Mouse (Mus musculus): ENCODE measurements around the gene Stk11. TPM values are rescaled to one million over a fixed set of nuclear protein-coding genes. Genes with fewer than 3 reads are reported as not detected.

Stk11 gene
- polyA plus RNA-seq, 1 experiment, result 124 TPM

- peak overlapping the region; percentile 54 for H3K4me3 ChIP-seq (ENCODE audit: low read depth, low read length)
- WGBS, result 18% methylated on average over 12 of the region's 12 CpGs
- peak overlapping the region; percentile 94 for H3K27ac ChIP-seq (ENCODE audit: insufficient read depth, low read depth, low read length)
- H3K27me3 ChIP-seq (ENCODE audit: control insufficient read depth, insufficient read depth, low read length), result no peaks in the 10 kb centered on the region
- TF ChIP-seq CTCF (IDR thresholded peaks at IDR 0.05; ENCODE audit: extremely low read depth, insufficient read length, insufficient replicate concordance, low read depth, low read length), result no peak
- no peak; the same call in 1 of the 2 replicates for TF ChIP-seq POLR2A (IDR thresholded peaks at IDR 0.05; ENCODE audit: low read depth, low read length)
- peaks cover 61% of the 10 kb centered on the region for H3K4me1 ChIP-seq (ENCODE audit: control insufficient read depth, insufficient read depth, insufficient read length, low read length)
- peaks cover 36% of the 10 kb centered on the region for H3K36me3 ChIP-seq (ENCODE audit: control insufficient read depth, insufficient read depth, low read length)
Measured at GRCm38 (mm10) chr10:80159021-80159560, 43.5 kb downstream of the Stk11 start.

GRCm38 (mm10) chr10:80159561-80160454 lies 44.2 kb downstream of the Stk11 start:
- peak overlapping the region; percentile 58 for H3K4me3 ChIP-seq (ENCODE audit: low read depth, low read length)
- TF ChIP-seq CTCF (IDR thresholded peaks at IDR 0.05; ENCODE audit: extremely low read depth, insufficient read length, insufficient replicate concordance, low read depth, low read length) (no peak), POLR2A (IDR thresholded peaks at IDR 0.05; ENCODE audit: low read depth, low read length) (no peak)
- H3K4me1 ChIP-seq (ENCODE audit: control insufficient read depth, insufficient read depth, insufficient read length, low read length), result peaks cover 62% of the 10 kb centered on the region
- under 1% methylated on average over 55 of the region's 55 CpGs for WGBS
- H3K36me3 ChIP-seq (ENCODE audit: control insufficient read depth, insufficient read depth, low read length), result peaks cover 29% of the 10 kb centered on the region
- peak overlapping the region; percentile 95 for H3K27ac ChIP-seq (ENCODE audit: insufficient read depth, low read depth, low read length)
- H3K27me3 ChIP-seq (ENCODE audit: control insufficient read depth, insufficient read depth, low read length), result no peaks in the 10 kb centered on the region

GRCm38 (mm10) chr10:80160455-80161371 lies 45.1 kb downstream of the Stk11 start:
- Histone ChIP-seq H3K27ac (ENCODE audit: insufficient read depth, low read depth, low read length) (peak overlapping the region; percentile 95), H3K4me3 (ENCODE audit: low read depth, low read length) (peak overlapping the region; percentile 58), H3K27me3 (ENCODE audit: control insufficient read depth, insufficient read depth, low read length) (no peaks in the 10 kb centered on the region), H3K36me3 (ENCODE audit: control insufficient read depth, insufficient read depth, low read length) (peaks cover 20% of the 10 kb centered on the region), H3K4me1 (ENCODE audit: control insufficient read depth, insufficient read depth, insufficient read length, low read length) (peaks cover 63% of the 10 kb centered on the region)
- WGBS, result 2% methylated on average over 33 of the region's 33 CpGs
- TF ChIP-seq CTCF (IDR thresholded peaks at IDR 0.05; ENCODE audit: extremely low read depth, insufficient read length, insufficient replicate concordance, low read depth, low read length) (no peak), POLR2A (IDR thresholded peaks at IDR 0.05; ENCODE audit: low read depth, low read length) (peak; percentile 41; the same call in 1 of the 2 replicates)

GRCm38 (mm10) chr10:80161522-80162242 lies 46.1 kb downstream of the Stk11 start:
- peak overlapping the region; percentile 81 for H3K27ac ChIP-seq (ENCODE audit: insufficient read depth, low read depth, low read length)
- H3K4me1 ChIP-seq (ENCODE audit: control insufficient read depth, insufficient read depth, insufficient read length, low read length), result peaks cover 61% of the 10 kb centered on the region
- peak overlapping the region; percentile 27 for H3K4me3 ChIP-seq (ENCODE audit: low read depth, low read length)
- H3K27me3 ChIP-seq (ENCODE audit: control insufficient read depth, insufficient read depth, low read length), result no peaks in the 10 kb centered on the region
- 19% methylated on average over 7 of the region's 7 CpGs for WGBS
- H3K36me3 ChIP-seq (ENCODE audit: control insufficient read depth, insufficient read depth, low read length), result peaks cover 10% of the 10 kb centered on the region
- no peak for TF ChIP-seq CTCF (IDR thresholded peaks at IDR 0.05; ENCODE audit: extremely low read depth, insufficient read length, insufficient replicate concordance, low read depth, low read length)

GRCm38 (mm10) chr10:80162243-80162608 lies 46.6 kb downstream of the Stk11 start:
- Histone ChIP-seq H3K27ac (ENCODE audit: insufficient read depth, low read depth, low read length) (peak overlapping the region; percentile 81), H3K36me3 (ENCODE audit: control insufficient read depth, insufficient read depth, low read length) (peaks cover 5% of the 10 kb centered on the region), H3K27me3 (ENCODE audit: control insufficient read depth, insufficient read depth, low read length) (no peaks in the 10 kb centered on the region), H3K4me3 (ENCODE audit: low read depth, low read length) (no peak overlapping the region), H3K4me1 (ENCODE audit: control insufficient read depth, insufficient read depth, insufficient read length, low read length) (peaks cover 62% of the 10 kb centered on the region)
- WGBS, result 81% methylated on average over 3 of the region's 3 CpGs
- no peak for TF ChIP-seq CTCF (IDR thresholded peaks at IDR 0.05; ENCODE audit: extremely low read depth, insufficient read length, insufficient replicate concordance, low read depth, low read length)
- TF ChIP-seq POLR2A (IDR thresholded peaks at IDR 0.05; ENCODE audit: low read depth, low read length), result no peak

GRCm38 (mm10) chr10:80162716-80163299 lies 47.2 kb downstream of the Stk11 start:
- H3K4me3 ChIP-seq (ENCODE audit: low read depth, low read length), result no peak overlapping the region
- H3K27me3 ChIP-seq (ENCODE audit: control insufficient read depth, insufficient read depth, low read length), result no peaks in the 10 kb centered on the region
- TF ChIP-seq POLR2A (IDR thresholded peaks at IDR 0.05; ENCODE audit: low read depth, low read length), result no peak
- TF ChIP-seq CTCF (IDR thresholded peaks at IDR 0.05; ENCODE audit: extremely low read depth, insufficient read length, insufficient replicate concordance, low read depth, low read length), result no peak
- peaks cover 59% of the 10 kb centered on the region for H3K4me1 ChIP-seq (ENCODE audit: control insufficient read depth, insufficient read depth, insufficient read length, low read length)
- 0 out of 2 replicates have a peak overlapping the region, but pooled peaks have one; percentile 81 for H3K27ac ChIP-seq (ENCODE audit: insufficient read depth, low read depth, low read length)
- H3K36me3 ChIP-seq (ENCODE audit: control insufficient read depth, insufficient read depth, low read length), result no peaks in the 10 kb centered on the region
- 82% methylated on average over 6 of the region's 6 CpGs for WGBS
